Mouse (Mus musculus) myocyte (in vitro differentiated cells): ENCODE results near the gene Rapgef6.

Source experiments
- MAX ChIP-seq: IDR thresholded peaks from one replicate; pipeline ENCODE4 v1.6.1; 2011; ENCODE audit warnings: low read depth, mild to moderate bottlenecking, control low read depth
- MYOG ChIP-seq, 3 experiments: IDR thresholded peaks; one replicate each; pipeline ENCODE4 v1.6.1; 2011; ENCODE audit warnings: control low read depth in 2 of 3, low read depth in 2 of 3, mild to moderate bottlenecking in 2 of 3; ENCODE audit not compliant: insufficient read length in 2 of 3, control insufficient read depth in 1 of 3, insufficient read depth in 1 of 3
- POLR2A ChIP-seq: IDR thresholded peaks from one replicate; pipeline ENCODE4 v1.6.1; 2011; ENCODE audit warnings: low read depth, mild to moderate bottlenecking, control low read depth, moderate library complexity; ENCODE audit not compliant: insufficient read length
- POLR2AphosphoS2 ChIP-seq: IDR thresholded peaks from one replicate; pipeline ENCODE4 v1.6.1; 2011; ENCODE audit warnings: low read depth, control low read depth; ENCODE audit not compliant: insufficient read length
- SRF ChIP-seq: IDR thresholded peaks from one replicate; pipeline ENCODE4 v1.6.1; 2011; ENCODE audit warnings: low read depth; ENCODE audit not compliant: control insufficient read depth, insufficient read length
- TCF12 ChIP-seq: IDR thresholded peaks from one replicate; pipeline ENCODE4 v1.6.1; 2011; ENCODE audit warnings: mild to moderate bottlenecking, control low read depth; ENCODE audit not compliant: poor library complexity, insufficient read depth, severe bottlenecking
- TCF3 ChIP-seq: IDR thresholded peaks from one replicate; pipeline ENCODE4 v1.6.1; 2011; ENCODE audit warnings: low read depth, control low read depth; ENCODE audit not compliant: insufficient read length
- USF1 ChIP-seq: IDR thresholded peaks from one replicate; pipeline ENCODE4 v1.6.1; 2011; ENCODE audit warnings: low read depth, mild to moderate bottlenecking, control low read depth, moderate library complexity

- TF ChIP-seq USF1: no peak
- no peak for TF ChIP-seq MAX
- no peak for TF ChIP-seq TCF3
- TF ChIP-seq POLR2A: no peak
- no peak for TF ChIP-seq MYOG (IDR thresholded peaks at IDR 0.05; ENCODE audit: control insufficient read depth in 1 of 3, insufficient read depth in 1 of 3, insufficient read length in 2 of 3, low read depth in 2 of 3)
- no peak for TF ChIP-seq POLR2AphosphoS2
- no peak for TF ChIP-seq SRF
- no peak for TF ChIP-seq TCF12
These were observed 52.1 kb downstream of the Rapgef6 start for GRCm38 (mm10) chr11:54574741-54575140.
